Mouse (Mus musculus): Measurements from ENCODE around the gene Atrnl1. TPM values are rescaled to one million over a fixed set of nuclear protein-coding genes. Genes with fewer than 3 reads are reported as not detected.

Atrnl1 gene
- polyA plus RNA-seq, 1 experiment = 12.3 TPM

DNA sequence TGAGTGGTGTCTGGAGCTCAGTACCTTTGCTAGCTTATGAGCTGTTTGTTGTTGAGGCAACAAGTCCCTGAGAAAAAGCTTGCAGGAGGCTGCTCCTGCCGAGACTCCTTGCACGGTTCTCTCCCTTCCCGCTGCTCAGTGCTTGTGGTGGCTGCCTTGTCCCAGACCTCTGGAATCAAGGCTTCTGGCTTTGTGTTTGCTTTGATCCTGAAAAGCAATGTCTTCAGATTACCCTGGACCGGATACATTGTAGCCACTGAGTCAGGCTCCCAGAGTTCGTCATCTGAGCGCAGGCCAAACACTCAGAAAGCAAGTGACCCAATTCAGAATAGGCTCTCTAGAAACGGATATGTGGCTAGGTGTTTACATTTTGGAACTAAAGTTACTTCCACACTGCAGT lies 35.8 kb upstream of the Atrnl1 start:
- Histone ChIP-seq H3K36me3 (ENCODE audit: control insufficient read depth, insufficient read depth, low read length, poor library complexity, severe bottlenecking) (no peaks in the 10 kb centered on the region), H3K4me1 (ENCODE audit: control insufficient read depth, insufficient read depth, low read length) (peaks cover 6% of the 10 kb centered on the region), H3K9me3 (replicated peaks; ENCODE audit: control insufficient read depth, insufficient read depth, low read length, poor library complexity, severe bottlenecking) (no peaks in the 10 kb centered on the region), H3K4me3 (ENCODE audit: low read depth, low read length) (no peak overlapping the region), H3K9ac (ENCODE audit: low read depth, poor library complexity, severe bottlenecking) (no peak overlapping the region), H3K27me3 (ENCODE audit: control insufficient read depth, insufficient read depth, low read length, poor library complexity, severe bottlenecking) (no peaks in the 10 kb centered on the region), H3K27ac (ENCODE audit: insufficient read depth, low read length) (no peak overlapping the region)
- no peak for TF ChIP-seq POLR2A (IDR thresholded peaks at IDR 0.05; ENCODE audit: insufficient read depth, low read length)
- TF ChIP-seq EP300 (IDR thresholded peaks at IDR 0.05; ENCODE audit: insufficient read depth, low read depth, low read length) = no peak
- TF ChIP-seq CTCF (IDR thresholded peaks at IDR 0.05; ENCODE audit: low read depth, low read length) = no peak

DNA sequence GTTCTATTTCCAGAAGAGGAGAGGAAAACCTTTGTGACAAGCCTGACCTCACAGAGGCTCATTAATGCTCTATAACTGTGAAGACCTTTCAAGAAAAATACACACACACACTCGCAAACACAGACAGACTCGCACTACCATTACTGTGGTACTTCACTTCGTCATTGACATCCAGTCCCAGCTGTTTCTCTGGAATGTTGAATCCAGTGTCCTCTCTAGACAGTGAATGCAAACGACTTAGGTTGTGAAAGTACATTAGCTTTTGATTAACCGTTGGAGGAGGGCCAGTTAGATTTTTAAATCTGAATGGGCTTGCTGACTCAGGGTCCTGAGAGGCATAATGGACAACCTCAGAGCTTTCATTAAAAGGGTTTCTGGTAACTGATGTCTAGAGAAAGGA lies 34.0 kb upstream of the Atrnl1 start:
- Histone ChIP-seq H3K4me3 (ENCODE audit: low read depth, low read length) (no peak overlapping the region), H3K4me1 (ENCODE audit: control insufficient read depth, insufficient read depth, low read length) (peaks cover 6% of the 10 kb centered on the region), H3K36me3 (ENCODE audit: control insufficient read depth, insufficient read depth, low read length, poor library complexity, severe bottlenecking) (no peaks in the 10 kb centered on the region), H3K9me3 (replicated peaks; ENCODE audit: control insufficient read depth, insufficient read depth, low read length, poor library complexity, severe bottlenecking) (no peaks in the 10 kb centered on the region), H3K27me3 (ENCODE audit: control insufficient read depth, insufficient read depth, low read length, poor library complexity, severe bottlenecking) (no peaks in the 10 kb centered on the region), H3K27ac (ENCODE audit: insufficient read depth, low read length) (peak overlapping the region; percentile 65), H3K9ac (ENCODE audit: low read depth, poor library complexity, severe bottlenecking) (no peak overlapping the region)
- TF ChIP-seq CTCF (IDR thresholded peaks at IDR 0.05; ENCODE audit: low read depth, low read length) (no peak), POLR2A (IDR thresholded peaks at IDR 0.05; ENCODE audit: insufficient read depth, low read length) (no peak), EP300 (IDR thresholded peaks at IDR 0.05; ENCODE audit: insufficient read depth, low read depth, low read length) (no peak)

DNA sequence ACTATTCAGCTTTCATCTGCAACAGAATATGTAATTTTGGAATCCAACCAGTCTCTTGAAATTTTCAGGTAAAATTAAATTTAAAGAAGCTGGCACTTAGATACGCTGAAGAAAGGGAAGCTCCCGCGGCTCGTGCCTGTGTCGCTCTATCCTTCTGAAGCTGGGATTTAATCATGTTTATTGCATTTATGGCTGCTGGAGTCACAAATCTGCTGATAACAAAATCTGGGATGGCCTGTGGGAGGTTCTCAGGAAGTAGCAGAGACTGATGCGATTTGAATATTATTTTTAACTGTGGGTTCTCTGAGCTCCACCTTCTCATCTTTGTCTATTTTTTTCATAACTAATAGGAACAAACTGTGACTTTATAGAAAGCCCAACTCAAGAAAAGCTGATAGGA lies 33.6 kb upstream of the Atrnl1 start:
- H3K36me3 ChIP-seq (ENCODE audit: control insufficient read depth, insufficient read depth, low read length, poor library complexity, severe bottlenecking) = no peaks in the 10 kb centered on the region
- peak overlapping the region; percentile 65 for H3K27ac ChIP-seq (ENCODE audit: insufficient read depth, low read length)
- TF ChIP-seq CTCF (IDR thresholded peaks at IDR 0.05; ENCODE audit: low read depth, low read length) (no peak), EP300 (IDR thresholded peaks at IDR 0.05; ENCODE audit: insufficient read depth, low read depth, low read length) (no peak), POLR2A (IDR thresholded peaks at IDR 0.05; ENCODE audit: insufficient read depth, low read length) (no peak)

GRCm38 (mm10) chr19:57580962-57581361 lies 29.9 kb upstream of the Atrnl1 start:
- Histone ChIP-seq H3K4me3 (ENCODE audit: low read depth, low read length) (no peak overlapping the region), H3K27ac (ENCODE audit: insufficient read depth, low read length) (no peak overlapping the region), H3K27me3 (ENCODE audit: control insufficient read depth, insufficient read depth, low read length, poor library complexity, severe bottlenecking) (no peaks in the 10 kb centered on the region), H3K36me3 (ENCODE audit: control insufficient read depth, insufficient read depth, low read length, poor library complexity, severe bottlenecking) (no peaks in the 10 kb centered on the region), H3K4me1 (ENCODE audit: control insufficient read depth, insufficient read depth, low read length) (peaks cover 6% of the 10 kb centered on the region), H3K9ac (ENCODE audit: low read depth, poor library complexity, severe bottlenecking) (no peak overlapping the region), H3K9me3 (replicated peaks; ENCODE audit: control insufficient read depth, insufficient read depth, low read length, poor library complexity, severe bottlenecking) (no peaks in the 10 kb centered on the region)
- TF ChIP-seq CTCF (IDR thresholded peaks at IDR 0.05; ENCODE audit: low read depth, low read length) (no peak), EP300 (IDR thresholded peaks at IDR 0.05; ENCODE audit: insufficient read depth, low read depth, low read length) (no peak), POLR2A (IDR thresholded peaks at IDR 0.05; ENCODE audit: insufficient read depth, low read length) (no peak)

More for the DNA sequence above, 33.6 kb upstream of the Atrnl1 start:
- peaks cover 6% of the 10 kb centered on the region for H3K4me1 ChIP-seq (ENCODE audit: control insufficient read depth, insufficient read depth, low read length)
- no peaks in the 10 kb centered on the region for H3K27me3 ChIP-seq (ENCODE audit: control insufficient read depth, insufficient read depth, low read length, poor library complexity, severe bottlenecking)
- no peak overlapping the region for H3K4me3 ChIP-seq (ENCODE audit: low read depth, low read length)
- H3K9me3 ChIP-seq (replicated peaks; ENCODE audit: control insufficient read depth, insufficient read depth, low read length, poor library complexity, severe bottlenecking) = no peaks in the 10 kb centered on the region
- no peak overlapping the region for H3K9ac ChIP-seq (ENCODE audit: low read depth, poor library complexity, severe bottlenecking)

DNA sequence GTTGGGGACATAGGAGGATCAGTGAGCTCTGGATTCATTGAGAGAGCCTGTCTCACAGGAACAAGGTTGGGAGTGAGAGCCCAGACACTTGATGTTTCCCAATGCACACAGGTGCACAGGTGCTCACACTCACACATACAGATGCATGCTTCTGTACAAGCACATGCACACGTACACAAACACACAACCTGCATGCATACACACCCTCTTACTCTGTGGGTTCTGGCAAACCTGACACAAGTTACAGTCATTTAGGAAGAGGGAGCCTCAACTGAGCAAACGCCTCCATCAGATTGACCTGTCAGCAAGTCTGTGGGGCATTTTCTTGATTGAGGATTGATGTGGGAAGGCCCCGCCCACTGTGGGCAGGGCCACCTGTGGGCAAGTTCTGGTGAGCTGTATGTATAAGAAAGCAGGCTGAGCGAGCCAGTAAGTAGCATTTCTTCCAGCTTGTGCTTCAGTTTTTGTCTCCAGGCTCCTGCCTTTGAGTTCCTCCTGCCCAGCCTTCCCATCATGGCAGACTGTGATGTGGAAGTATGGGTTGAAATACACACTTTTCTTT lies 25.5 kb upstream of the Atrnl1 start:
- Histone ChIP-seq H3K4me1 (ENCODE audit: control insufficient read depth, insufficient read depth, low read length) (peaks cover 4% of the 10 kb centered on the region), H3K4me3 (ENCODE audit: low read depth, low read length) (no peak overlapping the region), H3K27ac (ENCODE audit: insufficient read depth, low read length) (no peak overlapping the region), H3K9me3 (replicated peaks; ENCODE audit: control insufficient read depth, insufficient read depth, low read length, poor library complexity, severe bottlenecking) (no peaks in the 10 kb centered on the region), H3K27me3 (ENCODE audit: control insufficient read depth, insufficient read depth, low read length, poor library complexity, severe bottlenecking) (no peaks in the 10 kb centered on the region), H3K36me3 (ENCODE audit: control insufficient read depth, insufficient read depth, low read length, poor library complexity, severe bottlenecking) (no peaks in the 10 kb centered on the region), H3K9ac (ENCODE audit: low read depth, poor library complexity, severe bottlenecking) (no peak overlapping the region)
- TF ChIP-seq POLR2A (IDR thresholded peaks at IDR 0.05; ENCODE audit: insufficient read depth, low read length) (no peak), CTCF (IDR thresholded peaks at IDR 0.05; ENCODE audit: low read depth, low read length) (no peak), EP300 (IDR thresholded peaks at IDR 0.05; ENCODE audit: insufficient read depth, low read depth, low read length) (no peak)

DNA sequence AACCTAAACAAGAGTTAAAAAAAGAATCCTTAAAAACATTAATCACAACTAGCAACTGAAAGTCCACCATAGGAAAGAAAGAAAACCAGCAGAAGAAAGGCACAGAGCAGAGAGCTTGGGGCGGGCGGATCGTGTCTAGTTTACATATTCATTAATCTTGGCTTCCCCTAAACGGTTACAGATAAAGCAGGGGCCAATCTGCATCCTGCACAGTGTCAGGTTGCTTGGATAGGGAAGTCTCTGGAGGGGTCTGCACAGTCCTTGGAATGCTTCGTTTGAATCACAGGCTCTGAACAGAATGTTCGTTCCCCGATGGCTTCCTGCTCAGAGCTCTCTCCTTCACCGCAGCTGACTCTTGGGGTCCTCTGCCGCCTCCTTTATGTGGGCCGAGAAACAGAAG lies 24.7 kb upstream of the Atrnl1 start:
- no peak for TF ChIP-seq CTCF (IDR thresholded peaks at IDR 0.05; ENCODE audit: low read depth, low read length)
- no peak for TF ChIP-seq POLR2A (IDR thresholded peaks at IDR 0.05; ENCODE audit: insufficient read depth, low read length)
- no peak for TF ChIP-seq EP300 (IDR thresholded peaks at IDR 0.05; ENCODE audit: insufficient read depth, low read depth, low read length)
- Histone ChIP-seq H3K27ac (ENCODE audit: insufficient read depth, low read length) (no peak overlapping the region), H3K9me3 (replicated peaks; ENCODE audit: control insufficient read depth, insufficient read depth, low read length, poor library complexity, severe bottlenecking) (no peaks in the 10 kb centered on the region)

More for the DNA sequence above, 24.7 kb upstream of the Atrnl1 start:
- peaks cover 4% of the 10 kb centered on the region for H3K4me1 ChIP-seq (ENCODE audit: control insufficient read depth, insufficient read depth, low read length)
- H3K27me3 ChIP-seq (ENCODE audit: control insufficient read depth, insufficient read depth, low read length, poor library complexity, severe bottlenecking) = no peaks in the 10 kb centered on the region
- H3K4me3 ChIP-seq (ENCODE audit: low read depth, low read length) = no peak overlapping the region
- H3K9ac ChIP-seq (ENCODE audit: low read depth, poor library complexity, severe bottlenecking) = peak overlapping the region; percentile 34
- no peaks in the 10 kb centered on the region for H3K36me3 ChIP-seq (ENCODE audit: control insufficient read depth, insufficient read depth, low read length, poor library complexity, severe bottlenecking)
